Mouse (Mus musculus): ENCODE measurements around the gene Cldn3. TPM values are rescaled to one million over a fixed set of nuclear protein-coding genes. Genes with fewer than 3 reads are reported as not detected.

The Cldn3 gene
- polyA plus RNA-seq, 1 experiment, result 2.8 TPM

GRCm38 (mm10) chr5:135008671-135009589, 22.9 kb downstream of the Cldn3 start, which contains the start of gene Abhd11:
Gene Abhd11, plus strand, starts transcription at chr5:135009152.
- TF ChIP-seq CTCF (IDR thresholded peaks at IDR 0.05; ENCODE audit: borderline replicate concordance, extremely low read depth, insufficient read depth, insufficient read length), result no peak
- peak; percentile 66; the same call in 1 of the 2 replicates for TF ChIP-seq POLR2A (IDR thresholded peaks at IDR 0.05; ENCODE audit: borderline replicate concordance, extremely low read depth, insufficient read depth, insufficient read length, poor library complexity, severe bottlenecking)
- DNase-seq (ENCODE audit: low read depth), result peak; percentile 100

- DNase-seq (ENCODE audit: low read depth), result peak; percentile 90
Measured at GRCm38 (mm10) chr5:135009590-135010319, 23.7 kb downstream of the Cldn3 start.

GRCm38 (mm10) chr5:135010320-135010709, 24.3 kb downstream of the Cldn3 start:
- no peak for DNase-seq (ENCODE audit: low read depth)
- no peak for TF ChIP-seq CTCF (IDR thresholded peaks at IDR 0.05; ENCODE audit: borderline replicate concordance, extremely low read depth, insufficient read depth, insufficient read length)

More at GRCm38 (mm10) chr5:135009590-135010319, 23.7 kb downstream of the Cldn3 start:
- TF ChIP-seq POLR2A (IDR thresholded peaks at IDR 0.05; ENCODE audit: borderline replicate concordance, extremely low read depth, insufficient read depth, insufficient read length, poor library complexity, severe bottlenecking) (peak; percentile 20; the same call in 1 of the 2 replicates), CTCF (IDR thresholded peaks at IDR 0.05; ENCODE audit: borderline replicate concordance, extremely low read depth, insufficient read depth, insufficient read length) (no peak)

GRCm38 (mm10) chr5:135010841-135011743, 25.1 kb downstream of the Cldn3 start:
- no peak for TF ChIP-seq CTCF (IDR thresholded peaks at IDR 0.05; ENCODE audit: borderline replicate concordance, extremely low read depth, insufficient read depth, insufficient read length)
- no peak for TF ChIP-seq POLR2A (IDR thresholded peaks at IDR 0.05; ENCODE audit: borderline replicate concordance, extremely low read depth, insufficient read depth, insufficient read length, poor library complexity, severe bottlenecking)
- no peak for DNase-seq (ENCODE audit: low read depth)

GRCm38 (mm10) chr5:135011809-135012613, 26.0 kb downstream of the Cldn3 start:
- DNase-seq (ENCODE audit: low read depth), result no peak
- no peak for TF ChIP-seq CTCF (IDR thresholded peaks at IDR 0.05; ENCODE audit: borderline replicate concordance, extremely low read depth, insufficient read depth, insufficient read length)
- TF ChIP-seq POLR2A (IDR thresholded peaks at IDR 0.05; ENCODE audit: borderline replicate concordance, extremely low read depth, insufficient read depth, insufficient read length, poor library complexity, severe bottlenecking), result no peak

- peak; percentile 68 for DNase-seq (ENCODE audit: low read depth)
- TF ChIP-seq CTCF (IDR thresholded peaks at IDR 0.05; ENCODE audit: borderline replicate concordance, extremely low read depth, insufficient read depth, insufficient read length) (peak; percentile 80), POLR2A (IDR thresholded peaks at IDR 0.05; ENCODE audit: borderline replicate concordance, extremely low read depth, insufficient read depth, insufficient read length, poor library complexity, severe bottlenecking) (no peak)
Measured at GRCm38 (mm10) chr5:135012671-135013441, 26.8 kb downstream of the Cldn3 start.

GRCm38 (mm10) chr5:135015497-135015896, 29.5 kb downstream of the Cldn3 start:
- TF ChIP-seq CTCF (IDR thresholded peaks at IDR 0.05; ENCODE audit: borderline replicate concordance, extremely low read depth, insufficient read depth, insufficient read length) (peak; percentile 99), POLR2A (IDR thresholded peaks at IDR 0.05; ENCODE audit: borderline replicate concordance, extremely low read depth, insufficient read depth, insufficient read length, poor library complexity, severe bottlenecking) (no peak)
- peak; percentile 86 for DNase-seq (ENCODE audit: low read depth)

GRCm38 (mm10) chr5:135016224-135016759, 30.3 kb downstream of the Cldn3 start:
- TF ChIP-seq POLR2A (IDR thresholded peaks at IDR 0.05; ENCODE audit: borderline replicate concordance, extremely low read depth, insufficient read depth, insufficient read length, poor library complexity, severe bottlenecking) (no peak), CTCF (IDR thresholded peaks at IDR 0.05; ENCODE audit: borderline replicate concordance, extremely low read depth, insufficient read depth, insufficient read length) (no peak)
- no peak for DNase-seq (ENCODE audit: low read depth)

GRCm38 (mm10) chr5:135021814-135022213, 35.8 kb downstream of the Cldn3 start:
- TF ChIP-seq POLR2A (IDR thresholded peaks at IDR 0.05; ENCODE audit: borderline replicate concordance, extremely low read depth, insufficient read depth, insufficient read length, poor library complexity, severe bottlenecking) (no peak), CTCF (IDR thresholded peaks at IDR 0.05; ENCODE audit: borderline replicate concordance, extremely low read depth, insufficient read depth, insufficient read length) (no peak)
- peak; percentile 94 for DNase-seq (ENCODE audit: low read depth)

Measured in brain, embryonic 14.5 days (tissue).